Mouse (Mus musculus): ENCODE data around the gene Nox1. TPM values are rescaled to one million over a fixed set of nuclear protein-coding genes. Genes with fewer than 3 reads are reported as not detected.

Nox1 gene
- polyA plus RNA-seq, 1 experiment from 2014 or later, result 0.10 TPM

DNA sequence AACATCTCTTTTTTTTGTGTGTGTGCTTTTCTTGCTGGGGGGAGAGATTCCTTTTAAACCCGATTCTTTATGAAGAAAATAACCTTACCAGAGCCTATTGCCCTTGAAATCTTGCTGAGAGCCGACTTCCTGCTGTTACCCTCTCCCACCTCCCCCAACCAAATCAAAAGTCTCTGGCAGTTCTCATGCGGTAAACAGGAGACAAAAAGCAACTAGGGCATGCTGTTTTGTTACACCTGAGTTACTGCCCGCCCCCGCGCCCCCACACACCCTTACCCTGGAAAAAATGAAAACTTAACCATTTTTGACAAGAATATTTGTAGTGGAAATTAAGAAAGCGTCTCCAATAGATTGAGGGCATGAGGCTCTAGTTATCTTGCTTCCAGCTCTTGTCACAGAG, 63.6 kb downstream of the Nox1 start:
- H3K4me3 ChIP-seq (ENCODE audit: low read depth, low read length), result no peak overlapping the region
- H3K4me1 ChIP-seq (ENCODE audit: control insufficient read depth, insufficient read depth, low read length), result no peaks in the 10 kb centered on the region
- no peaks in the 10 kb centered on the region for H3K9me3 ChIP-seq (ENCODE audit: control insufficient read depth, low read length)
- no peak overlapping the region for H3K9ac ChIP-seq (ENCODE audit: low read depth, low read length)
- peaks cover 5% of the 10 kb centered on the region; the same call in 1 of the 2 replicates for H3K27me3 ChIP-seq (replicated peaks; ENCODE audit: control insufficient read depth, insufficient read depth, low read length)
- no peaks in the 10 kb centered on the region for H3K36me3 ChIP-seq (ENCODE audit: control insufficient read depth, insufficient read depth, low read length)
- 42% methylated on average over 7 of the region's 7 CpGs for whole genome bisulfite sequencing
- H3K27ac ChIP-seq (replicated peaks; ENCODE audit: low read depth, low read length), result no peak overlapping the region
- H3K4me2 ChIP-seq (ENCODE audit: low read depth, low read length), result no peak overlapping the region
- no peak for DNase-seq (ENCODE audit: low spot score)
- no peak for ATAC-seq (ENCODE audit: low read depth)

DNA sequence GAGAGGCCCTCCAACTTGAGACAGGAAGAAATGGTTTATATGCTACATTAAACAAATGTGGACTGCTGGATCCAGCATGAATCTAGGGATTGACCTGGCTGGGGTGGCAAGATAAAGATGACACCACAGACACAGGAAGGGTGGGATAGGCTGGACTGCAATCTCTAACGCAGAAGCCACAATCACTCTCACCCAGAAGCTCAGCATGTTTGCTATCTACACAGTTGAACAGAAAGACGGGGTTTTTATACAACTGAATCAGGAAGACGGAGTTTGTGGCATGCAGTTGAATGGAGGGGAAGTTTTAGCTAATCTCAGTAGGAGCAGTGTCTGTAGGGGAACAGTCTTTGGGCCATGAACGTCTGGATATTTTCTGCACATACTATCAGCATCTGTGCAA, 79.8 kb downstream of the Nox1 start:
- WGBS, result 88% methylated on average over 4 of the region's 4 CpGs
- no peak overlapping the region for H3K4me3 ChIP-seq (ENCODE audit: low read depth, low read length)
- no peak for DNase-seq (ENCODE audit: low spot score)
- no peak overlapping the region for H3K9ac ChIP-seq (ENCODE audit: low read depth, low read length)
- no peaks in the 10 kb centered on the region for H3K4me1 ChIP-seq (ENCODE audit: control insufficient read depth, insufficient read depth, low read length)
- no peak overlapping the region for H3K27ac ChIP-seq (replicated peaks; ENCODE audit: low read depth, low read length)
- no peak overlapping the region for H3K4me2 ChIP-seq (ENCODE audit: low read depth, low read length)
- no peaks in the 10 kb centered on the region for H3K9me3 ChIP-seq (ENCODE audit: control insufficient read depth, low read length)
- no peaks in the 10 kb centered on the region for H3K36me3 ChIP-seq (ENCODE audit: control insufficient read depth, insufficient read depth, low read length)
- no peak for ATAC-seq (ENCODE audit: low read depth)
- H3K27me3 ChIP-seq (replicated peaks; ENCODE audit: control insufficient read depth, insufficient read depth, low read length), result no peaks in the 10 kb centered on the region

- WGBS, result 72% methylated on average over 1 of the region's 1 CpGs
- ATAC-seq (ENCODE audit: low read depth) (no peak), DNase-seq (ENCODE audit: low spot score) (no peak)
- Histone ChIP-seq H3K4me2 (ENCODE audit: low read depth, low read length) (no peak overlapping the region), H3K27ac (replicated peaks; ENCODE audit: low read depth, low read length) (no peak overlapping the region), H3K4me1 (ENCODE audit: control insufficient read depth, insufficient read depth, low read length) (no peaks in the 10 kb centered on the region), H3K9me3 (ENCODE audit: control insufficient read depth, low read length) (no peaks in the 10 kb centered on the region), H3K4me3 (ENCODE audit: low read depth, low read length) (no peak overlapping the region), H3K36me3 (ENCODE audit: control insufficient read depth, insufficient read depth, low read length) (no peaks in the 10 kb centered on the region), H3K9ac (ENCODE audit: low read depth, low read length) (no peak overlapping the region), H3K27me3 (replicated peaks; ENCODE audit: control insufficient read depth, insufficient read depth, low read length) (no peaks in the 10 kb centered on the region)
Measured at GRCm38 (mm10) chrX:134141551-134141950, 80.2 kb downstream of the Nox1 start.

DNA sequence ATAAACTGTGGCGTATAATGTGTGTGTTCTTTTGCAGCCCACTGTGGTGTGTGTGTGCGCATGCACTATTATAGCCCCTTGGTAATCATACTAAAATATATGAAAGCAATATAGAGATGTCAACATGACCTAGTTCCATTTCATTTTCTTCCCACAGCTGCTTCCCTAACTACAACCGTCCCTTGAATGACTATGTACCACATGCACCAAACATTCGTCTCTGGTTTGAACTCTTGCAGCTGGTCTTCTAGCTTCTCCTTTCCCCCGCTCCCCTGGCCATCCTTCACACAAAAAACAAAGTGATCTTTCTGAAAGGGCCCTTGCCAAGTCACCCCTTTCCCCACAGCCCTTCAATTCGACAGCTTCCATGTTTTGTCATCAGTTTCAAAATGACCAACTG, 81.7 kb downstream of the Nox1 start:
- DNase-seq (ENCODE audit: low spot score), result no peak
- Histone ChIP-seq H3K9ac (ENCODE audit: low read depth, low read length) (no peak overlapping the region), H3K27ac (replicated peaks; ENCODE audit: low read depth, low read length) (no peak overlapping the region), H3K27me3 (replicated peaks; ENCODE audit: control insufficient read depth, insufficient read depth, low read length) (no peaks in the 10 kb centered on the region), H3K4me1 (ENCODE audit: control insufficient read depth, insufficient read depth, low read length) (no peaks in the 10 kb centered on the region), H3K9me3 (ENCODE audit: control insufficient read depth, low read length) (no peaks in the 10 kb centered on the region), H3K4me2 (ENCODE audit: low read depth, low read length) (no peak overlapping the region), H3K36me3 (ENCODE audit: control insufficient read depth, insufficient read depth, low read length) (no peaks in the 10 kb centered on the region), H3K4me3 (ENCODE audit: low read depth, low read length) (no peak overlapping the region)
- no peak for ATAC-seq (ENCODE audit: low read depth)
- WGBS, result 74% methylated on average over 6 of the region's 6 CpGs

DNA sequence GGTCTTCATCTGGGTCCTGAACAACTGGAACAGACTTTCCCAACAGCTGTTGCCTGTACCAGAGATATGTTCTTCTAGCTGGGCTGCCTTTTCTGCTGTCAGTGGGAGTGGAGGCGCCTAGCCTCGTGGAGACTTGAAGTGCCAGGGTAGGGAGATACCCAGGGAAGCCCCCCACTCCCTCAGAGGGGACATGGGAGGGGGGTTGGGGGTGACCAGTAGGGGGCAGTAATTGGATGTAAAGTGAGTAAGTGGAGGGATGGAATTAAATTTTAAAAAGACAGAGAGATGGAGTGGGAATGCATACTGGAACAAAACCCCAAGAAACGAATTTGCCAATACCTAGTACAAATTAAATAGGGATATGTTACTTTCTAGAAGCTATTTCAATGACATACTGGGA, 87.9 kb downstream of the Nox1 start:
- 49% methylated on average over 3 of the region's 3 CpGs for WGBS
- no peaks in the 10 kb centered on the region for H3K27me3 ChIP-seq (replicated peaks; ENCODE audit: control insufficient read depth, insufficient read depth, low read length)
- no peaks in the 10 kb centered on the region for H3K9me3 ChIP-seq (ENCODE audit: control insufficient read depth, low read length)
- H3K4me1 ChIP-seq (ENCODE audit: control insufficient read depth, insufficient read depth, low read length), result no peaks in the 10 kb centered on the region
- DNase-seq (ENCODE audit: low spot score) (no peak), ATAC-seq (ENCODE audit: low read depth) (no peak)
- no peak overlapping the region for H3K4me2 ChIP-seq (ENCODE audit: low read depth, low read length)
- no peak overlapping the region for H3K9ac ChIP-seq (ENCODE audit: low read depth, low read length)
- H3K4me3 ChIP-seq (ENCODE audit: low read depth, low read length), result no peak overlapping the region
- H3K36me3 ChIP-seq (ENCODE audit: control insufficient read depth, insufficient read depth, low read length), result no peaks in the 10 kb centered on the region
- H3K27ac ChIP-seq (replicated peaks; ENCODE audit: low read depth, low read length), result no peak overlapping the region

DNA sequence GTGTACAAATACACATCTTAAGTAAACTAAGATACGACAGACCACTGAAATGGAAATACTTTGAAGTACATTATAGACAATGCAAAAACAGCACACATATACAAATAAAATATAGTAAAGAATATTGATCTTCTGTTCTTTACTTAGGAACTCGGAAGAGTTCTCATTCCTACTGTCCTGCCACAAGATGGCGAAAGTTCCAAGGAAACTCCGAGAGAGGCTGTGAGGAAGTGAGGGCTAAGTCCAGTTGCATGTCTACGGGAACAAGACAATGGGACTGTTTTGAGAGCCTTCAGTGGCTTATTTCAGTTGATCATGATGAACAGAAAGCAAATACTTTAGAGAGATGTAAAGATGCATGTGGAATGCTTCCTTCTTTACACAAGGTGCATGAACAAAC, 89.5 kb downstream of the Nox1 start:
- no peak overlapping the region for H3K4me3 ChIP-seq (ENCODE audit: low read depth, low read length)
- WGBS, result 29% methylated on average over 5 of the region's 5 CpGs
- H3K27ac ChIP-seq (replicated peaks; ENCODE audit: low read depth, low read length), result no peak overlapping the region
- no peak overlapping the region for H3K9ac ChIP-seq (ENCODE audit: low read depth, low read length)
- no peaks in the 10 kb centered on the region for H3K36me3 ChIP-seq (ENCODE audit: control insufficient read depth, insufficient read depth, low read length)
- no peaks in the 10 kb centered on the region for H3K4me1 ChIP-seq (ENCODE audit: control insufficient read depth, insufficient read depth, low read length)
- DNase-seq (ENCODE audit: low spot score) (peak; percentile 32), ATAC-seq (ENCODE audit: low read depth) (no peak)
- H3K4me2 ChIP-seq (ENCODE audit: low read depth, low read length), result no peak overlapping the region
- H3K9me3 ChIP-seq (ENCODE audit: control insufficient read depth, low read length), result no peaks in the 10 kb centered on the region
- H3K27me3 ChIP-seq (replicated peaks; ENCODE audit: control insufficient read depth, insufficient read depth, low read length), result 0 out of 2 replicates have a peak, but pooled peaks cover 5% of the 10 kb centered on the region

DNA sequence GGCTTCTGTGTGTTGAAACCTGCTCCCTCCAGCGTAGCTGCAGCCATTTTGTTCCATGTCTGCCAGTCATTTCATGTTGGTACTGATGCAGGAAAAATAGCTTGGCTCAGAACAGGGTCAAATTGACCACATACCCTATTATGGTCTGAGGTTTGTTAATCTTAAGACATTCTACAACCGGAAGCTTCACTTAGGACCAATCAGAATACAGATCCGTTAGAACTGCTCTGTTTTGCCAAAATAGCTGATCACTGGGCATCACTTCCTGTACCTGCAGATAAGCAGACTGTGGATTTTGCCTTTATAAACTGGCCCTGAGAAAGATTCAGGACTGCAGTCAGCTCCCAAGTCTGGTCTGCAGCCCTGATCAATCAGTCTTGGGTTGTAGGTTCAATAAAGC, 93.2 kb downstream of the Nox1 start:
- H3K36me3 ChIP-seq (ENCODE audit: control insufficient read depth, insufficient read depth, low read length), result no peaks in the 10 kb centered on the region
- ATAC-seq (ENCODE audit: low read depth) (no peak), DNase-seq (ENCODE audit: low spot score) (no peak)
- 72% methylated on average over 3 of the region's 3 CpGs for WGBS
- no peak overlapping the region for H3K4me3 ChIP-seq (ENCODE audit: low read depth, low read length)
- H3K27ac ChIP-seq (replicated peaks; ENCODE audit: low read depth, low read length), result no peak overlapping the region
- H3K9ac ChIP-seq (ENCODE audit: low read depth, low read length), result no peak overlapping the region
- H3K9me3 ChIP-seq (ENCODE audit: control insufficient read depth, low read length), result no peaks in the 10 kb centered on the region
- 0 out of 2 replicates have a peak, but pooled peaks cover 7% of the 10 kb centered on the region for H3K27me3 ChIP-seq (replicated peaks; ENCODE audit: control insufficient read depth, insufficient read depth, low read length)
- no peak overlapping the region for H3K4me2 ChIP-seq (ENCODE audit: low read depth, low read length)
- H3K4me1 ChIP-seq (ENCODE audit: control insufficient read depth, insufficient read depth, low read length), result no peaks in the 10 kb centered on the region

DNA sequence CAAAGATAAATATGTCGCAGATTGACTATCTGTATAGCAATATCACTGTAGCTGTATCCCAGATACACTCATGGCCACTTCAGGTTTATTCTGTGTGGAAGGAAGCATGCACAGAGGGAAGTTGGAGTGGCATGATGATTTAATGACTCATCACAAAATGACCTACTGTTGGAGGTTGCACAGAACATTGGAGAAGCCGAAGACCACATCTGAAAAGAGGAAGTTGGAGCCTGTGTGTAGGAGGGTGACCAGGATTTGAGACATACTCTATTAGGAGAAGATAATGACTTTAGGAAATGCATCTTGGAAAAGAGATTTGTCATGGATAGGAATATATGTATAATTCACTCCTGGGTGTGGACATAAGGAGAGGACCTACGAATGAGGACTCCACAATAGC, 105.3 kb downstream of the Nox1 start:
- ATAC-seq (ENCODE audit: low read depth), result no peak
- H3K9ac ChIP-seq (ENCODE audit: low read depth, low read length), result no peak overlapping the region
- no peaks in the 10 kb centered on the region; the same call in 1 of the 2 replicates for H3K27me3 ChIP-seq (replicated peaks; ENCODE audit: control insufficient read depth, insufficient read depth, low read length)
- no peak overlapping the region for H3K4me3 ChIP-seq (ENCODE audit: low read depth, low read length)
- H3K36me3 ChIP-seq (ENCODE audit: control insufficient read depth, insufficient read depth, low read length), result no peaks in the 10 kb centered on the region
- H3K4me1 ChIP-seq (ENCODE audit: control insufficient read depth, insufficient read depth, low read length), result no peaks in the 10 kb centered on the region
- no peaks in the 10 kb centered on the region for H3K9me3 ChIP-seq (ENCODE audit: control insufficient read depth, low read length)
- 60% methylated on average over 3 of the region's 3 CpGs for WGBS
- H3K27ac ChIP-seq (replicated peaks; ENCODE audit: low read depth, low read length), result no peak overlapping the region
- no peak overlapping the region for H3K4me2 ChIP-seq (ENCODE audit: low read depth, low read length)
- no peak for DNase-seq (ENCODE audit: low spot score)

DNA sequence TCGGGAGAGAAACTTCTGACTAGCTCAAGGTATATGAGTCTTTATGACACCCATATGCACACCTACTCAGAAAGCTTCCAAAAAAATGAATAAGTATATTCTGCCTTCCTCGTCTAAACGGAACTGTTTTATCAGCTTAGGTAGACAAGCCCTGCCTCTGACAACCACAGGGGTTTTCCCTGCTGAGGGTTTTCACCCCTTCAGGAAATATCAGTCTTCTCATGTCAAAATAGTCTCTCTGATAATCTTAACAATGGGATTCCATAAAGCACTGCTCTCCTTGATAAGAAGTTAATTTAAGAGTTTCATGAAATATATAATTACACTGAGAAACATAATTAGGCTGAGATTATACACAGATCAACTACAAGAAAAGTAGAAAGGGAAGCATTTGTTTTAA, 110.0 kb downstream of the Nox1 start:
- Histone ChIP-seq H3K4me1 (ENCODE audit: control insufficient read depth, insufficient read depth, low read length) (no peaks in the 10 kb centered on the region), H3K4me3 (ENCODE audit: low read depth, low read length) (no peak overlapping the region), H3K36me3 (ENCODE audit: control insufficient read depth, insufficient read depth, low read length) (no peaks in the 10 kb centered on the region), H3K9ac (ENCODE audit: low read depth, low read length) (no peak overlapping the region), H3K9me3 (ENCODE audit: control insufficient read depth, low read length) (no peaks in the 10 kb centered on the region), H3K27me3 (replicated peaks; ENCODE audit: control insufficient read depth, insufficient read depth, low read length) (peaks cover 4% of the 10 kb centered on the region; the same call in 1 of the 2 replicates), H3K4me2 (ENCODE audit: low read depth, low read length) (no peak overlapping the region), H3K27ac (replicated peaks; ENCODE audit: low read depth, low read length) (no peak overlapping the region)
- no peak for ATAC-seq (ENCODE audit: low read depth)
- no peak for DNase-seq (ENCODE audit: low spot score)
- WGBS, result 66% methylated on average over 3 of the region's 3 CpGs

Measured in embryonic facial prominence, embryonic 14.5 days (tissue).